Mouse (Mus musculus) bone marrow, adult 2 months (tissue): ENCODE results near the gene Fgf2.

Experiments used
- CTCF ChIP-seq: fragments of 200-500 bp; IDR thresholded peaks from 2 replicates; pipeline ENCODE4 v1.5.1; 2011; ENCODE audit warnings: low read length, control low read depth; ENCODE audit not compliant: control insufficient read depth, insufficient read depth
- POLR2A ChIP-seq: fragments of 200-500 bp; IDR thresholded peaks from 2 replicates; pipeline ENCODE4 v1.6.1; 2011; ENCODE audit warnings: low read depth, mild to moderate bottlenecking, control low read depth, low read length, borderline replicate concordance; ENCODE audit not compliant: control insufficient read depth

DNA sequence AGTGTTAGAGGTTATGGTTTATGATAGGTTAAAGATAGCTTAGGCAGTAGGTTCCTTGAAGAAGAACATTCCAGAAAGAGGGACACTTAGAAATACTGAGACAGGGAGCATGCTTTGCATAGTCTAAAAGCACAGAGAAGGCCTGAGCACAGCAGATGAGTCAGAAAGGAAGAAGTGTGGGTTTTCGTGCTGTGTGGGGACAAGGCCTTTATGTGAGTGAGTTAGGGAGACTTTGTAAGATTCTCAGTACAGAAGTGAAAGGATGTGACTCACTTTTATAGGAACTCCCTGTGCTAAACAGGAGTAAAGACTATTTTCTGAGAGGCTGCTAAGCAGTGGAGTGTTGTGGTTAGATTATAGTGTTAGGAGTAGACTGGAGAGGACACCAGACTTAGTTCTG lies 34.8 kb upstream of the Fgf2 start:
- TF ChIP-seq CTCF (no peak), POLR2A (no peak)
